Mouse (Mus musculus): ENCODE measurements at regions not wholly inside any gene's neighbourhood (a gene's known extent, or its start where the extent isn't known, plus 50 kb on each side); places are given as distances from the start of the nearest gene placed in this dataset.

DNA sequence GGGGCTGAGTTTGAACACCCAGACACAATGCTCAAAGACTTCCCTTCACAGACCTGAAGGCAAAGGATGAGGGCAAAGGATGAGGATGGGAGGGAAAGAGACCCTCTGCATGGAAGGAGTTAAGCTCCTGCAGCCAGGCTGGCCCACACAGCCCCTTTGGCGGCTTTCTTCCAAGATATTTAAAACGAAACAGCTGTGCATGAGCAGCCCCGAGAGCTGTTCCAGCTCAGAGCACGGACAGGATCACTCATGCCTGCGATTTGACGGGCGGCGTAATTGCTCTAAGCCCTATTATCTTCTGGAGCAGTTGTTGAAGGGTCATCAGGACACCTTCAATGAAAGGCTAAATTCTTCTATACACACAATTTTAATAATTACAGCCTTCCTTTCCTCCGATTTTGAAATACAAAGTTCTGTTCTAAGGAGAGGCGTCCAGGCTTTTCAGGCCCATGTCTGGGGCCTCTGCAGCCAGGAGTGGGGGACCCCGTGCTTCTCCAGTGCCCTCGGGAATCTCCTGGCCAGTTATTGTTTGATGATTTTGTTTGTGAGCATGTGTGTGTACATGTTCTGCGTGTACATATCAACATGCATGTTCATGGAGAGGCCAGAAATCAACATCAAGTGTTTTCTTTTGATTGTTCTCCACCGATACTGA lies 82.1 kb upstream of the Kazn start:
- no peak for TF ChIP-seq GATA1 (IDR thresholded peaks at IDR 0.05; ENCODE audit: low read length)
- no peak for TF ChIP-seq TAL1 (IDR thresholded peaks at IDR 0.05; ENCODE audit: low read length)
